In the genomic region with DNA sequence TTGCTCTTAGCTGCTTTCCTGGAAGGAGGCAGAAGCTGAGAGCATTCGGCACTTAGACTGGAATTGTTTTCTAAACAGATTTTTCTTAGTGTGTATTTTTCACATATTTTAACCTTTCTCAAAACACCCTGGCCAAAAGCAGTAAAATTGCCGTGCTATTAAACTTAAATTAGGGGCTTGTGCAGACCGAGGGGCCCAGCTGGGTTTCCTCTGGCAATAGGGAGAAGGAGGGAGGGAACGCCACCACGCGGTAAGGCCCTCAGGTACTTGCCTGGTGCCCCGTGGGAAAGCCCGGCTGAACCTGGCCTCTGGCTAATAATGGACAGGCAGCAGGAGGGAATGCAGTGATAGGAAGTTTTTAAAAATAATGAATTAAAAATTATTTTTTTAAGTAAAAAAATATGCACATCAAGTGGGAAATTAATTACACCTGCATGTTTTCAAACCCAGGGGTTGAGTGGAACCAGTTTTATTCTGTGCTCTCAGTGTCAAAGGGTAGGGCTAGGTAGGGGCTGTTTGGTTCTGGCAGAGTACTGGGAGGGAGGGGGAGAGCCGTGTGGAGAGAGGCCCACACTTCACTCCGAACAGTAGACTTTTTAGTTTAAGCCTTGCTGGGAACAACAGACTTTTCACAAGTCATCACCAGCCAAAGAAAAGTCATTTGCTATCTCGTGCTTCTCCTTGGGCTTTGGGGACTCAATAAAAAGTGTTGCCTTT, we compare ENCODE assay signal across 20 mouse cellular contexts.
DNase-seq lines count a peak whose midpoint lies in the region; ATAC-seq lines count a peak whose summit lies in the region.
"Had no signal": no experiment of that assay in that cellular context is flagged by ENCODE, and none has a peak within 500 bp of the region (broad histone marks: within the 10 kb centered on the region; RNA-seq: fewer than 3 reads in every experiment).

No protein-coding gene starts in this region.

- peaks cover 2% of the 10 kb centered on the region; the same call in 1 of the 2 replicates for H3K27me3 ChIP-seq in heart, embryonic 12.5 days (replicated peaks)
- no peaks in the 10 kb centered on the region for H3K27me3 ChIP-seq in embryonic facial prominence, embryonic 13.5 days
- no peaks in the 10 kb centered on the region for H3K27me3 ChIP-seq in limb, embryonic 15.5 days
- H3K27me3 ChIP-seq: liver, embryonic 13.5 days had no signal

- no peak overlapping the region for H3K27ac ChIP-seq in heart, embryonic 12.5 days (ENCODE audit: poor library complexity, severe bottlenecking)
- H3K27ac ChIP-seq in embryonic facial prominence, embryonic 13.5 days, result peak overlapping the region; percentile 66
- peak overlapping the region; percentile 38 for H3K27ac ChIP-seq in limb, embryonic 15.5 days
- H3K27ac ChIP-seq: gastrocnemius, adult 2 months; heart, adult 2 months; liver, embryonic 13.5 days; midbrain, embryonic 13.5 days had no signal

- no peak overlapping the region for H3K4me2 ChIP-seq in heart, embryonic 12.5 days
- no peak overlapping the region for H3K4me2 ChIP-seq in embryonic facial prominence, embryonic 13.5 days
- H3K4me2 ChIP-seq in limb, embryonic 15.5 days, result no peak overlapping the region
- H3K4me2 ChIP-seq: liver, embryonic 13.5 days; midbrain, embryonic 13.5 days had no signal

- H3K4me3 ChIP-seq in heart, embryonic 12.5 days, result no peak overlapping the region
- H3K4me3 ChIP-seq in embryonic facial prominence, embryonic 13.5 days, result no peak overlapping the region
- H3K4me3 ChIP-seq in limb, embryonic 15.5 days, result no peak overlapping the region
- H3K4me3 ChIP-seq: erythroblast, embryonic 14.5 days; gastrocnemius, adult 2 months; heart, adult 2 months; liver, embryonic 13.5 days; midbrain, embryonic 13.5 days had no signal

- peaks cover 6% of the 10 kb centered on the region; the same call in 1 of the 2 replicates for H3K4me1 ChIP-seq in heart, embryonic 12.5 days (replicated peaks)
- H3K4me1 ChIP-seq in embryonic facial prominence, embryonic 13.5 days, result peaks cover 53% of the 10 kb centered on the region
- H3K4me1 ChIP-seq in limb, embryonic 15.5 days, result peaks cover 57% of the 10 kb centered on the region
- H3K4me1 ChIP-seq: liver, embryonic 13.5 days had no signal

- peak; percentile 40 for DNase-seq in heart, adult 11 months
- peak; percentile 52 to 61 for DNase-seq in kidney, postnatal 4 days
- no peak for DNase-seq in kidney, adult 18-20 months
- DNase-seq in ovary, adult 18-20 months (ENCODE audit: low spot score), result no peak
- no peak for DNase-seq in right cerebral cortex, adult 18-20 months
- DNase-seq: adrenal gland, adult 8-10 months; cerebellum, adult 11-12 months; cerebellum, postnatal 25 days; forebrain, postnatal 0 days; gastrocnemius, adult 2 months; heart, adult 2 months; layer of hippocampus, adult 9-11 months; liver, embryonic 13.5 days; thymus, postnatal 4 days had no signal

- ATAC-seq in heart, embryonic 12.5 days (ENCODE audit: insufficient number of reproducible peaks, low FRiP score), result no peak
- ATAC-seq in embryonic facial prominence, embryonic 13.5 days (ENCODE audit: insufficient number of reproducible peaks, insufficient read depth, low FRiP score, low TSS enrichment, low read depth), result no peak
- no peak for ATAC-seq in limb, embryonic 15.5 days (ENCODE audit: insufficient number of reproducible peaks, low FRiP score, low TSS enrichment, low read depth)
- ATAC-seq: forebrain, postnatal 0 days; lung, postnatal 0 days; midbrain, embryonic 13.5 days had no signal

- WGBS in heart, embryonic 12.5 days, result 54% methylated on average over 11 of the region's 11 CpGs
- 15% methylated on average over 11 of the region's 11 CpGs for WGBS in embryonic facial prominence, embryonic 13.5 days
- 21% methylated on average over 11 of the region's 11 CpGs for WGBS in limb, embryonic 15.5 days

- no peaks in the 10 kb centered on the region for H3K9me3 ChIP-seq in heart, embryonic 12.5 days (replicated peaks)
- no peaks in the 10 kb centered on the region for H3K9me3 ChIP-seq in embryonic facial prominence, embryonic 13.5 days
- no peaks in the 10 kb centered on the region for H3K9me3 ChIP-seq in limb, embryonic 15.5 days
- H3K9me3 ChIP-seq: liver, embryonic 13.5 days; midbrain, embryonic 13.5 days had no signal

- no peaks in the 10 kb centered on the region for H3K36me3 ChIP-seq in heart, embryonic 12.5 days
- no peaks in the 10 kb centered on the region for H3K36me3 ChIP-seq in embryonic facial prominence, embryonic 13.5 days
- H3K36me3 ChIP-seq in limb, embryonic 15.5 days, result no peaks in the 10 kb centered on the region
- H3K36me3 ChIP-seq: liver, embryonic 13.5 days; midbrain, embryonic 13.5 days had no signal

- H3K9ac ChIP-seq in heart, embryonic 12.5 days, result no peak overlapping the region
- no peak overlapping the region for H3K9ac ChIP-seq in embryonic facial prominence, embryonic 13.5 days
- no peak overlapping the region for H3K9ac ChIP-seq in limb, embryonic 15.5 days
- H3K9ac ChIP-seq: forebrain, postnatal 0 days; liver, embryonic 13.5 days; midbrain, embryonic 13.5 days had no signal

Comparison
In these comparisons a context has a peak if more than half of its experiments do, and no peak if none do; other contexts are left out.
1. DNase-seq: peak in heart, adult 11 months (single experiment) and kidney, postnatal 4 days (2 of 2); none in kidney, adult 18-20 months (single experiment), ovary, adult 18-20 months (single experiment) and right cerebral cortex, adult 18-20 months (single experiment).